Mouse (Mus musculus) E14TG2a.4 (cell line): ENCODE results near the gene Recql5.
A peak's percentile ranks its signal among the peaks of the same experiment; 100 is the strongest.
"Not testable (repeated sequence)": the region's sequence is repeated elsewhere in the genome, so short reads cannot be mapped to it uniquely, and the experiment has no call there.

ENCODE experiments used
- H3K27me3 ChIP-seq: 2 replicates; pipeline ENCODE4 v1.6.1; 2014; ENCODE audit warnings: low read length, control low read depth; ENCODE audit not compliant: insufficient read depth
- H3K36me3 ChIP-seq: 2 replicates; pipeline ENCODE4 v1.6.1; 2014; ENCODE audit warnings: low read length, control low read depth; ENCODE audit not compliant: insufficient read depth
- H3K4me1 ChIP-seq: replicated peaks from 2 replicates; pipeline ENCODE4 v1.6.1; 2014; ENCODE audit warnings: low read depth, low read length, control low read depth
- H3K4me3 ChIP-seq: replicated peaks from 2 replicates; pipeline ENCODE4 v1.5.1; 2014; ENCODE audit warnings: mild to moderate bottlenecking, low read length
- H3K9me3 ChIP-seq: 2 replicates; pipeline ENCODE4 v1.6.1; 2014; ENCODE audit warnings: low read length, control low read depth
- CTCF ChIP-seq: conservative IDR thresholded peaks from 2 replicates; pipeline ENCODE4 v1.5.1; 2014; ENCODE audit warnings: low read length
- NANOG ChIP-seq: IDR thresholded peaks from 2 replicates; pipeline ENCODE4 v1.6.1; 2014; ENCODE audit warnings: borderline replicate concordance, low read length, mixed read lengths
- POU5F1 ChIP-seq: IDR thresholded peaks from 2 replicates; pipeline ENCODE4 v1.6.1; 2014; ENCODE audit warnings: low read length, borderline replicate concordance

Gene Recql5

GRCm38 (mm10) chr11:115869393-115869792 lies 63.9 kb downstream of the Recql5 start:
- Histone ChIP-seq H3K9me3 (no peaks in the 10 kb centered on the region), H3K4me3 (no peak overlapping the region), H3K4me1 (peaks cover 29% of the 10 kb centered on the region), H3K27me3 (no peaks in the 10 kb centered on the region), H3K36me3 (no peaks in the 10 kb centered on the region)
- no peak for TF ChIP-seq POU5F1
- no peak for TF ChIP-seq NANOG
- no peak for TF ChIP-seq CTCF

DNA sequence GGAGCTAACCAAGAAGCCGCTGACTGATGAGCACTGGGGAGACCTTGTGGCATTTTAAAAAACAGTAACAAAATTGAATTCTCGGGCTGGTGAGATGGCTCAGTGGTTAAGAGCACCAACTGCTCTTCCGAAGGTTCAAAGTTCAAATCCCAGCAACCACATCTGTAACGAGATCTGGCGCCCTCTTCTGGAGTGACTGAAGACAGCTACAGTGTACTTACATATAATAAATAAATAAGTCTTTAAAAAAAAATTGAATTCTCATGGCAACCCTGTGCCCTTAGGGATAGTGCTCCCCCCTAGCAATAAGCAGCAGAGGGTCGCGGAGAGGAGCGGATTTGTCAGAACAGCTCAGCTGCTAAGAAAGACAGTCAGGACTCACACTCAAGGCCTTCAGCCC lies 69.4 kb downstream of the Recql5 start:
- H3K4me3 ChIP-seq = no peak overlapping the region
- peaks cover 37% of the 10 kb centered on the region for H3K27me3 ChIP-seq
- H3K9me3 ChIP-seq = no peaks in the 10 kb centered on the region
- H3K36me3 ChIP-seq = no peaks in the 10 kb centered on the region
- H3K4me1 ChIP-seq = peaks cover 33% of the 10 kb centered on the region
- no peak for TF ChIP-seq NANOG
- TF ChIP-seq CTCF = peak; percentile 34
- TF ChIP-seq POU5F1 = no peak

- H3K27me3 ChIP-seq = peaks cover 52% of the 10 kb centered on the region
Measured at GRCm38 (mm10) chr11:115859143-115859945, 73.9 kb downstream of the Recql5 start.

GRCm38 (mm10) chr11:115858354-115858753 lies 74.9 kb downstream of the Recql5 start, which contains the start of gene Myo15b:
Gene Myo15b, plus strand, starts transcription at chr11:115858406.
- no peak for TF ChIP-seq NANOG
- TF ChIP-seq CTCF = no peak
- no peak for TF ChIP-seq POU5F1
- Histone ChIP-seq H3K4me3 (peak within 1 kb of the TSS; percentile 78), H3K36me3 (peaks cover 25% of the 10 kb centered on the region), H3K4me1 (peaks cover 26% of the 10 kb centered on the region), H3K9me3 (no peaks in the 10 kb centered on the region), H3K27me3 (peaks cover 52% of the 10 kb centered on the region)

More at GRCm38 (mm10) chr11:115859143-115859945, 73.9 kb downstream of the Recql5 start:
- TF ChIP-seq POU5F1 (no peak), CTCF (no peak), NANOG (no peak)
- peaks cover 16% of the 10 kb centered on the region for H3K36me3 ChIP-seq
- no peaks in the 10 kb centered on the region for H3K9me3 ChIP-seq
- peaks cover 29% of the 10 kb centered on the region for H3K4me1 ChIP-seq
- H3K4me3 ChIP-seq = peak overlapping the region; percentile 78

DNA sequence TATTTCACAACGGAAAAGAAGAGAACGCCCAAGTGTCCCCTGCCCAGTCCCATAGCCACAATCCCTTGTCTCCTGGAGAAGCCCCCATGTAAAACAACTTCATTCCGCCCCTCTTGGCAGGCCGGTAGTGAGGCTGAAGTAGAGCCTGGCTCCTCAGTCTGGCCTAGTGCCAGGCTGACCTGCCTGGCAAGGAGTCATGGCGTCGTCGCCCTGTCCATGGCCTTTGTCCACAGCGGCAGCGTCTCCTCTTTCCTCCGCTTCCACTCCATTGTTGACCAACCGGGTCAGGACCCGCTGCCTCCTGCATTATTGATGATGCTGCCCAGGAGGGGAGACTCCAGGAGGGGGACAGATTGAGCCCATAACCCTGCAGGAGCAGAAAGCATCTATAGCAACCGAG lies 75.3 kb downstream of the Recql5 start:
- Histone ChIP-seq H3K4me1 (peaks cover 22% of the 10 kb centered on the region), H3K27me3 (peaks cover 48% of the 10 kb centered on the region), H3K4me3 (peak overlapping the region; percentile 78), H3K36me3 (peaks cover 30% of the 10 kb centered on the region), H3K9me3 (no peaks in the 10 kb centered on the region)
- TF ChIP-seq NANOG (no peak), CTCF (no peak), POU5F1 (no peak)

DNA sequence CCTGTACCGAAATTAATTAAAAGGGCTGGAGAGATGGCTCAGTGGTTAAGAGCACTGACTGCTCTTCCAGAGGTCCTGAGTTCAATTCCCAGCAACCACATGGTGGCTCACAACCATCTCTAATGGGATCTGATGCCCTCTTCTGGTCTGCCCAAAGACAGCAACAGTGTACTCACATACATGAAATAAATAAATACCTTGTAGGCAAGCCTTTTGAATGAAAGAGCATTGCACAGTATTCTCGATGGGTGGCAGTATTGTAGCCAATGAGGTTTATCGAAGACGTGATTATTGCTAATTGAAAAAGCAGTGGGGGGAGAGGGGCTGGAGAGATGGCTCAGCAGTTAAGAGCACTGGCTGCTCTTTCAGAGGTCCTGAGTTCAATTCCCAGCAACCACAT lies 76.1 kb downstream of the Recql5 start:
- not testable (repeated sequence) for H3K9me3 ChIP-seq, H3K4me3 ChIP-seq
- Histone ChIP-seq H3K27me3 (peaks cover 45% of the 10 kb centered on the region), H3K4me1 (peaks cover 26% of the 10 kb centered on the region), H3K36me3 (peaks cover 38% of the 10 kb centered on the region)

GRCm38 (mm10) chr11:115854674-115855073 lies 78.6 kb downstream of the Recql5 start:
- no peaks in the 10 kb centered on the region for H3K9me3 ChIP-seq
- peaks cover 37% of the 10 kb centered on the region for H3K4me1 ChIP-seq
- TF ChIP-seq NANOG = no peak
- H3K4me3 ChIP-seq = no peak overlapping the region
- H3K27me3 ChIP-seq = peaks cover 20% of the 10 kb centered on the region
- H3K36me3 ChIP-seq = peaks cover 62% of the 10 kb centered on the region

DNA sequence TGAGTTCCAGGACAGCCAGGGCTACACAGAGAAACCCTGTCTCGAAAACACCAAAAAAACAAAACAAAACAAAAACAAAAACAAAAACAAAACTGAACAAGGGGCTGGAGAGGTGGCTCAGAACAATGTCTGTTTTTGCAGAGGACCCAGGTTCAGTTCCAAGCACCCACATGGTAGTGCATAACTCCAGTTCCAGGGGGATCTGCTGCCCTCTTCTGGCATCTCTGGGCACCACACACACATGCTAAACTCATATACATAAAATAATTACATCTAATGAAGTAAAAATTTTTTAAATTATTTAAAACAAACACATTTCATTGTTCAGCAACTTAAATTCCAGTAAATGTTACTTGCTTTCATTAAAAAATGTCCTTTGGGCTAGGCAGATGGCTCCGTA lies 87.5 kb downstream of the Recql5 start:
- Histone ChIP-seq H3K36me3 (peaks cover 66% of the 10 kb centered on the region), H3K9me3 (no peaks in the 10 kb centered on the region), H3K27me3 (no peaks in the 10 kb centered on the region), H3K4me1 (peaks cover 75% of the 10 kb centered on the region), H3K4me3 (no peak overlapping the region)
- TF ChIP-seq POU5F1 (no peak), CTCF (no peak), NANOG (no peak)

GRCm38 (mm10) chr11:115844240-115844639 lies 89.0 kb downstream of the Recql5 start:
- no peak for TF ChIP-seq NANOG
- no peak for TF ChIP-seq CTCF
- TF ChIP-seq POU5F1 = no peak
- H3K36me3 ChIP-seq = peaks cover 51% of the 10 kb centered on the region
- peak overlapping the region; percentile 45 for H3K4me3 ChIP-seq
- no peaks in the 10 kb centered on the region for H3K9me3 ChIP-seq
- no peaks in the 10 kb centered on the region for H3K27me3 ChIP-seq
- peaks cover 73% of the 10 kb centered on the region for H3K4me1 ChIP-seq
